In genomic region chr1:187604063-187604484, GRCm38 (mm10) we compare ENCODE assay signal across 10 mouse cellular contexts. TPM values are rescaled to one million over a fixed set of nuclear protein-coding genes. Genes with fewer than 3 reads are reported as not detected.
DNase-seq lines count a peak whose midpoint lies in the region; ATAC-seq and TF ChIP-seq lines count a peak whose summit lies in the region.
"Had no signal": no experiment of that assay in that cellular context is flagged by ENCODE, and none has a peak within 500 bp of the region (broad histone marks: within the 10 kb centered on the region; RNA-seq: fewer than 3 reads in every experiment).

No protein-coding gene starts in this region.

- no peak for ATAC-seq in hindbrain, embryonic 14.5 days (ENCODE audit: low FRiP score)
- no peak for ATAC-seq in midbrain, embryonic 14.5 days (ENCODE audit: low FRiP score, low TSS enrichment)
- ATAC-seq in CD4-positive, CD25-positive, alpha-beta regulatory T cell, adult 4 months: no peak

- 4% methylated on average over 11 of the region's 11 CpGs for WGBS in hindbrain, embryonic 14.5 days
- WGBS in midbrain, embryonic 14.5 days: 3% methylated on average over 11 of the region's 11 CpGs

- no peaks in the 10 kb centered on the region for H3K9me3 ChIP-seq in hindbrain, embryonic 14.5 days (ENCODE audit: control insufficient read depth, low read length)
- H3K9me3 ChIP-seq in midbrain, embryonic 14.5 days (ENCODE audit: control insufficient read depth, low read length): no peaks in the 10 kb centered on the region

- peaks cover 52% of the 10 kb centered on the region for H3K27me3 ChIP-seq in hindbrain, embryonic 14.5 days (ENCODE audit: control insufficient read depth, insufficient read depth, low read length)
- H3K27me3 ChIP-seq in midbrain, embryonic 14.5 days (ENCODE audit: control insufficient read depth, insufficient read depth, low read length): peaks cover 31% of the 10 kb centered on the region

- no peak for TF ChIP-seq POLR2A in brain, embryonic 14.5 days (IDR thresholded peaks at IDR 0.05; ENCODE audit: borderline replicate concordance, extremely low read depth, insufficient read depth, insufficient read length, poor library complexity, severe bottlenecking)

- no peaks in the 10 kb centered on the region for H3K36me3 ChIP-seq in hindbrain, embryonic 14.5 days (replicated peaks; ENCODE audit: control insufficient read depth, insufficient read depth)
- no peaks in the 10 kb centered on the region for H3K36me3 ChIP-seq in midbrain, embryonic 14.5 days (ENCODE audit: control insufficient read depth, insufficient read depth, low read length)

- H3K9ac ChIP-seq in hindbrain, embryonic 14.5 days: no peak overlapping the region
- no peak overlapping the region for H3K9ac ChIP-seq in midbrain, embryonic 14.5 days (replicated peaks; ENCODE audit: low read length)

- H3K4me2 ChIP-seq in hindbrain, embryonic 14.5 days (replicated peaks): peak overlapping the region; percentile 17; the same call in 1 of the 2 replicates
- H3K4me2 ChIP-seq in midbrain, embryonic 14.5 days (ENCODE audit: low read length): peak overlapping the region; percentile 17; the same call in 1 of the 2 replicates

- DNase-seq in kidney, adult 18-20 months: peak; percentile 28
- no peak for DNase-seq in kidney, postnatal 14 days
- peak; percentile 41 for DNase-seq in brain, embryonic 14.5 days (ENCODE audit: low read depth)
- no peak for DNase-seq in hindbrain, embryonic 14.5 days (ENCODE audit: low spot score)
- peak; percentile 58 for DNase-seq in midbrain, embryonic 14.5 days
- no peak for DNase-seq in ovary, adult 18-20 months (ENCODE audit: low spot score)
- no peak for DNase-seq in adrenal gland, postnatal 36 days
- DNase-seq: gastrocnemius, postnatal 36 days; thymus, adult 18-20 months had no signal

- no peak overlapping the region for H3K27ac ChIP-seq in hindbrain, embryonic 14.5 days
- H3K27ac ChIP-seq in midbrain, embryonic 14.5 days (replicated peaks; ENCODE audit: low read depth, low read length): no peak overlapping the region

- H3K4me3 ChIP-seq in hindbrain, embryonic 14.5 days (replicated peaks; ENCODE audit: low read length): no peak overlapping the region
- no peak overlapping the region for H3K4me3 ChIP-seq in midbrain, embryonic 14.5 days (replicated peaks; ENCODE audit: low read depth, low read length)

- H3K4me1 ChIP-seq in hindbrain, embryonic 14.5 days (replicated peaks; ENCODE audit: control insufficient read depth, insufficient read depth, low read length): peaks cover 46% of the 10 kb centered on the region
- H3K4me1 ChIP-seq in midbrain, embryonic 14.5 days (ENCODE audit: control insufficient read depth, insufficient read depth, low read length): peaks cover 30% of the 10 kb centered on the region

- TF ChIP-seq CTCF in brain, embryonic 14.5 days (IDR thresholded peaks at IDR 0.05; ENCODE audit: borderline replicate concordance, extremely low read depth, insufficient read depth, insufficient read length): no peak

RNA-seq across cellular contexts. Expression of gene Esrrg, which starts 4.5 kb away (rescaled TPM):
- polyA plus RNA-seq in brain, embryonic 14.5 days (2012; rRNA removed): 16.0 and 31.4 TPM in 2 replicates
- polyA plus RNA-seq in hindbrain, embryonic 14.5 days (2014; fragmentation: Nextera tagmentation; extraction: Ambion mirVana): 46.8 and 54.2 TPM in 2 replicates
- polyA plus RNA-seq in midbrain, embryonic 14.5 days (2014; fragmentation: Nextera tagmentation; extraction: Ambion mirVana): 32.8 and 34.5 TPM in 2 replicates
- not detected for polyA plus RNA-seq in CD4-positive, CD25-positive, alpha-beta regulatory T cell, adult 4 months (2017; shearing (Covaris generic))
- total RNA-seq in adrenal gland, postnatal 36 days (2021): 10 to 100 TPM; 10.8 to 20.8 TPM

Comparison
In these comparisons a context has a peak if more than half of its experiments do, and no peak if none do; other contexts are left out.
1. DNase-seq: peak in kidney, adult 18-20 months (single experiment), brain, embryonic 14.5 days (single experiment) and midbrain, embryonic 14.5 days (single experiment); none in kidney, postnatal 14 days (single experiment), hindbrain, embryonic 14.5 days (single experiment), ovary, adult 18-20 months (single experiment) and adrenal gland, postnatal 36 days (0 of 2).
2. RNA of gene Esrrg, which starts 4.5 kb away (polyA plus RNA-seq): 46.8 to 54.2 TPM in hindbrain, embryonic 14.5 days, 32.8 to 34.5 TPM in midbrain, embryonic 14.5 days and 16.0 to 31.4 TPM in brain, embryonic 14.5 days; not detected in CD4-positive, CD25-positive, alpha-beta regulatory T cell, adult 4 months; every median in the first group is over 10 times any median in the second.